Mouse (Mus musculus): ENCODE measurements around the gene Itsn1.

The Itsn1 gene

DNA sequence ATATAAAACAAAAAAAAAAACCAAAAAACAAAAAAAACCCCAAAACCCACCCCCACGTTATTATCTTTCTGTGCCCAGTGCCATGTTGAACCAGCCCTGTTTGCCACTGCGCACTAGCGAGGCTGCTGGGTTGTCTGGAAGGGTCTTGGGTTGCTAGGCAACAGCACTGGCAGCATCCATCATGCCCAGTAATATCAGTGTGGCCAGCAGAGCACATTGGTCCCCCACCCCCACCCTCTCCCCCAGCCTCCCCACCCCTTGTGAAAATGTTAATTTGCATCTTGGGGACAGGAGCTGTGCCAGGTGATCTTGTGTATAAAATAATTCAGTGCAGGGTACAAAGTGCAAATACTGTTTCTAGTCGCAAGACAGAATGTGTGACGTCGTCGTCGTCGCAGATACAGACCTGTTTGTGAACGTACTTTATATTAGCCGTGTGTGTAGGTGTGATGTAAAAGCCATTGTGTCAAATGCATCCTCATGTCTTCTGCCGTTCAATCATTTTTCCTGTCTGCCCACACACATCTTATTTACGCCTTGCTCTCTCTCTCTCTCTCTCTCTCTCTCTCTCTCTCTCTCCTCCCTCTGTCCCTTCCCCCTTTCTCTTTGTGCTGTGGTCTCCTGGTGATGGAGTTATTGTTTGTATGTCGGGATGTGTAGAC, 233.9 kb downstream of the Itsn1 start:
- no peak for DNase-seq

DNA sequence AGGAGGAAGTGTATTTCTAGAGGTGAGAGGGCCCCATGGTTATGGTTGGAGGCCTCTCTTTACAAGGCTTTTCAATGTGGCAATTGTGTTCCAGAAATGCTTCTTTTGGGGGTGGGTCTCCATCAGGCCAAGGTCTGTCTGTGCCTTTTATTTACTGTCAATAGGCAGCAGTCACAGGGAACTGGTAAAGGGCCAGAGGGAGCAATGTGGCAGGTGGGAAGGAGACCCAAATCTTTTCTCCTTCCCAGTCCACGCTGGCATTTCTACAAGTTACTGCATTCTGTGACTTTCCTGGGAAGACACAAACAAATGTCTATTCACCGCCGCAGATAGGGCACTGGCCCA, 234.4 kb downstream of the Itsn1 start:
- DNase-seq: no peak

DNA sequence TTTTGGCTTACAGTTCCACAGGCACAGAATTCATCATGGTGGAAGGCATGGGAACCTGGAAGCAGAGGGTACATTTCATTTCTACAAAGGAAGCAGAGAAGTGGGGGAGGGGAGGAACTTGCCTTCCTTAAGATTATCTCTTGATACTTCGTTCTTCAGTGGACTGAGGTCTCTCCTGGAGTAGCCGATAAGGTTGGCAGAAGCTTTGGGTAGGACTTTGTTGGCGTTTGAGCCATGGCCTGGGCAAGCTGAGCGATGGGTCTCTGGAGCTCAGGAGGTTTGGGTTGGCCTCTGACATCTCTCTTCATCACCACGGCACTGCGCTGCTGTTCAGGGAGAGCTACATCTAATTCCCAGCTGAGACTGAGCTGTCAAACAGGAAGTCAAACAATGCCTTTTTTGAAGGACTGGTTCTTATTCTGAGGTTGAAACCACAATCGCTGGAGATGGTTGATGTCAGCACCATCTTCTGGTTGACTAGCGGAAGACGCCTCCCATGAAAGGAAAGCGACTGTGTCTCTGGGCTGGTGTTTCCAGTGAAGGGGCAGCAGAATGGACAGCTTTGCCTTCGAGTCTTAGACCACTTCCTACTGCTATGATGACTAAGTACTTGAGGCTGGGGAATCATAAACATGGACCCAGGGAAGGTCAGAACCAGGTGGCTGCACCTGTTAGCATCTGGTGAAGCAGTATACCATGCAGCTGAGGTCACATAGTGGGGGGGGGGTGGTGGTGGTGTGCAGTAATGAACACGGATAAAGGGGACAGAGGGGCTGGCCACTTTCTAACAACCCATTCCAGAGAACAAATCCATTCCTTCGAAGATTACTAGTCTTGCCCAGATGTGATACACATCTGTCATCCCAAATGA, 235.5 kb downstream of the Itsn1 start:
- no peak for DNase-seq

DNA sequence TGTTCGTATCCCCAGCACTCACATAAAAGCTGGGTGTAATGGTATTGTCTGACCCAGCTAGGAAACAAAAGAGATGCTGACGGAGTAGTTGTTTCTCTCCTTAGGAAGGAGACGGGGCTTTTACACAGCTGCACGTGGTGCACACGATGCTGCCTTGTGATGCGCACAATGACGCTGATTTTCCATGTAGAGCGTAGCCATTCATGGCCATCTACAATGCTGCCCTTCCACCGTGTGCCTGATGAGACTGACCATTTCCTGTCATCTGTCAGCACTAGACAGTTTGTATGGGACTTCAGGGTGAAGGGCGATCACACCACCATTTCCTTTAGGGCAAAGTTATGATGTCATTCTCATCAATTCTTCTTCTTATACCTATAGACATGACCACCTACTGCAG, 239.6 kb downstream of the Itsn1 start:
- no peak for DNase-seq

DNA sequence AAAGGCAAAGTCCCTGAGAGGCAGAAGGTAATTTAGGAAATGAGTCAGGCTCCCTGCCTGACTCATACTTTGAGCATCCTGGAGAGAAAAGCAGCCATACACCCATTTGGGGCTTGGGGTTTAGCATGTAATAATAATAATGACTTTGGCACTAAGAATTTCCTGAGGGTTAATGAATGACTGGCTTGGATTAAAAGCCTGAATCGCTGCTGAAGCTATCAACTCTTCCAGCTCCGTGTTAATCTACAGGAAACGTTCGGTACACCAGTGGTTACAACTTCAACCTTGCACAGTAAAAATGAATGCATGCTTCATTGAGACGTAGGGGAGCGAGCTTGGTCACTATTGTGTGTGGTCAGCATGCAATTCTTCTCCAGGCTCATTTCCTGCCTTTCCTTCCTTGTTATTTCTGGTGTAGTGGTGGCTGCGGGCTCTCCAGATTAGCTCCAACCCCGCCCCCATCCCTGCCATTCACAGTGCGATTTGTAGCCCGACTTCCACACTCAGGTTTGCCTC, 240.5 kb downstream of the Itsn1 start:
- DNase-seq: no peak
